Mouse (Mus musculus) erythroid progenitor cell, adult 5-6 weeks (primary cell): ENCODE data around the gene Hacd2. TPM values are rescaled to one million over a fixed set of nuclear protein-coding genes. Genes with fewer than 3 reads are reported as not detected.

Source experiments
- ATAC-seq: replicated peaks from 2 replicates; pipeline ENCODE4 v1.8.0; 2016; ENCODE audit warnings: moderate number of reproducible peaks, mild to moderate bottlenecking, moderate TSS enrichment, inconsistent platforms; ENCODE audit not compliant: poor library complexity, low FRiP score, severe bottlenecking
- total RNA-seq, 2 experiments: library from RNA; stranded (forward) in 1 of 2; stranded (reverse) in 1 of 2; fragments of 150-400 nt in 1 of 2; fragments of 186-747, 209-891 nt in 1 of 2; gene quantifications; 2 replicates each; pipeline versions ENCODE4 v1.2.3 to v1.2.4; 2015 to 2017; ENCODE audit warnings: low replicate concordance in 2 of 2

Gene Hacd2
- total RNA-seq, 2 experiments from 2014 or later = 3.0 to 46.5 TPM

- no peak for ATAC-seq
These were observed 86.9 kb downstream of the Hacd2 start for GRCm38 (mm10) chr16:35109156-35109555.

GRCm38 (mm10) chr16:35109656-35110291, 87.5 kb downstream of the Hacd2 start:
- no peak for ATAC-seq

GRCm38 (mm10) chr16:35110410-35111142, 88.3 kb downstream of the Hacd2 start:
- peak; percentile 64; the same call in 1 of the 2 replicates for ATAC-seq

GRCm38 (mm10) chr16:35111143-35111620, 89.0 kb downstream of the Hacd2 start:
- no peak for ATAC-seq

GRCm38 (mm10) chr16:35113496-35113895, 91.3 kb downstream of the Hacd2 start:
- ATAC-seq = no peak

GRCm38 (mm10) chr16:35116328-35116956, 94.2 kb downstream of the Hacd2 start:
- 0 out of 2 replicates have a peak, but pooled peaks have one; percentile 25 for ATAC-seq

GRCm38 (mm10) chr16:35117436-35117835, 95.2 kb downstream of the Hacd2 start:
- no peak for ATAC-seq

- no peak for ATAC-seq
These were observed 98.4 kb downstream of the Hacd2 start for GRCm38 (mm10) chr16:35120603-35121002.

- no peak for ATAC-seq
These were observed 105.0 kb downstream of the Hacd2 start for GRCm38 (mm10) chr16:35127270-35127669.

- ATAC-seq = no peak
These were observed 107.9 kb downstream of the Hacd2 start for GRCm38 (mm10) chr16:35130172-35130571.

- ATAC-seq = no peak
These were observed 117.2 kb downstream of the Hacd2 start for GRCm38 (mm10) chr16:35139416-35139815.

GRCm38 (mm10) chr16:35139873-35140619, 117.8 kb downstream of the Hacd2 start:
- ATAC-seq = no peak

- no peak for ATAC-seq
These were observed 118.4 kb downstream of the Hacd2 start for GRCm38 (mm10) chr16:35140620-35140975.

GRCm38 (mm10) chr16:35141839-35142238, 119.6 kb downstream of the Hacd2 start:
- ATAC-seq = no peak

- no peak for ATAC-seq
These were observed 123.9 kb downstream of the Hacd2 start for GRCm38 (mm10) chr16:35146153-35146552.

GRCm38 (mm10) chr16:35153146-35153755, 131.0 kb downstream of the Hacd2 start:
- no peak for ATAC-seq

GRCm38 (mm10) chr16:35154245-35154640, 132.0 kb downstream of the Hacd2 start:
- no peak for ATAC-seq

GRCm38 (mm10) chr16:35154641-35155390, 132.6 kb downstream of the Hacd2 start, which contains the start of gene Adcy5:
Gene Adcy5, plus strand, starts transcription at chr16:35154877.
- ATAC-seq = no peak
